Mouse (Mus musculus) hindbrain, postnatal 0 days (tissue): ENCODE data around the gene Ppil4. TPM values are rescaled to one million over a fixed set of nuclear protein-coding genes. Genes with fewer than 3 reads are reported as not detected.

Experiments used
- ATAC-seq: fragments of 200-750 bp; cut with Nextera tagmentation; 2 replicates; pipeline ENCODE4 v1.8.0; 2017; ENCODE audit warnings: mild to moderate bottlenecking, moderate TSS enrichment, moderate library complexity
- DNase-seq: peaks from one replicate; pipeline ENCODE4 v3.0.0-alpha.2; 2015; ENCODE audit warnings: low spot score
- H3K27ac ChIP-seq: fragments of 300-500 bp; sonication (generic); 2 replicates; pipeline ENCODE4 v1.5.1; 2014; ENCODE audit warnings: mild to moderate bottlenecking
- H3K27me3 ChIP-seq: fragments of 300-500 bp; sonication (generic); 2 replicates; pipeline ENCODE4 v1.6.1; 2014; ENCODE audit warnings: low read length, mixed read lengths; ENCODE audit not compliant: insufficient read depth
- H3K36me3 ChIP-seq: fragments of 300-500 bp; sonication (generic); 2 replicates; pipeline ENCODE4 v1.6.1; 2014; ENCODE audit warnings: low read length, mixed read lengths; ENCODE audit not compliant: insufficient read depth
- H3K4me1 ChIP-seq: fragments of 300-500 bp; sonication (generic); 2 replicates; pipeline ENCODE4 v1.6.1; 2014; ENCODE audit warnings: antibody characterized with exemption, low read length, mixed read lengths; ENCODE audit not compliant: insufficient read depth
- H3K4me2 ChIP-seq: fragments of 300-500 bp; sonication (generic); 2 replicates; pipeline ENCODE4 v1.6.1; 2014; ENCODE audit warnings: low read depth, mild to moderate bottlenecking, low read length, moderate library complexity, mixed read lengths
- H3K4me3 ChIP-seq: fragments of 300-500 bp; sonication (generic); 2 replicates; pipeline ENCODE4 v1.5.1; 2014; ENCODE audit warnings: low read length
- H3K9ac ChIP-seq: fragments of 300-500 bp; sonication (generic); replicated peaks from 2 replicates; pipeline ENCODE4 v1.6.1; 2014; ENCODE audit warnings: mild to moderate bottlenecking, low read length, moderate library complexity, mixed read lengths
- H3K9me3 ChIP-seq: fragments of 300-500 bp; sonication (generic); 2 replicates; pipeline ENCODE4 v1.6.1; 2016; ENCODE audit warnings: low read length, mixed read lengths
- CTCF ChIP-seq: IDR thresholded peaks from 2 replicates; pipeline ENCODE4 v1.5.1; 2016; ENCODE audit warnings: antibody characterized with exemption, control low read depth, low read depth
- WGBS: fragments of 180-500 bp; shearing (Covaris S2); extraction: QIAGEN DNeasy Blood & Tissue Kit; methylation state at CpG from one replicate; pipeline ENCODE4 v1.1.7; 2014; 5-methylcytosine and 5-hydroxymethylcytosine counted together
- polyA plus RNA-seq: library from polyadenylated mRNA; unstranded; fragments of >200 nt; fragmentation: Nextera tagmentation; extraction: Ambion mirVana; gene quantifications from 2 replicates; pipeline ENCODE4 v1.2.1, GENCODE M21; 2015
- total RNA-seq: library from RNA; depleted of rRNA; stranded (reverse); fragments of >200 nt; gene quantifications from 2 replicates; pipeline ENCODE4 v1.2.3, GENCODE M21; 2014

The Ppil4 gene
- total and polyA plus RNA-seq, 2 experiments from 2014 or later: 17.9 to 43.3 TPM

- H3K9ac ChIP-seq: no peak overlapping the region
- no peak for TF ChIP-seq CTCF
- H3K4me3 ChIP-seq: no peak overlapping the region
- no peaks in the 10 kb centered on the region for H3K27me3 ChIP-seq
- H3K36me3 ChIP-seq: no peaks in the 10 kb centered on the region
- DNase-seq (no peak), ATAC-seq (no peak)
- H3K9me3 ChIP-seq: no peaks in the 10 kb centered on the region
- peaks cover 7% of the 10 kb centered on the region; the same call in 1 of the 2 replicates for H3K4me1 ChIP-seq
- H3K4me2 ChIP-seq: no peak overlapping the region
- 88% methylated on average over 9 of the region's 9 CpGs for WGBS
- H3K27ac ChIP-seq: no peak overlapping the region
These were observed 40.9 kb downstream of the Ppil4 start for GRCm38 (mm10) chr10:7833377-7834165.

DNA sequence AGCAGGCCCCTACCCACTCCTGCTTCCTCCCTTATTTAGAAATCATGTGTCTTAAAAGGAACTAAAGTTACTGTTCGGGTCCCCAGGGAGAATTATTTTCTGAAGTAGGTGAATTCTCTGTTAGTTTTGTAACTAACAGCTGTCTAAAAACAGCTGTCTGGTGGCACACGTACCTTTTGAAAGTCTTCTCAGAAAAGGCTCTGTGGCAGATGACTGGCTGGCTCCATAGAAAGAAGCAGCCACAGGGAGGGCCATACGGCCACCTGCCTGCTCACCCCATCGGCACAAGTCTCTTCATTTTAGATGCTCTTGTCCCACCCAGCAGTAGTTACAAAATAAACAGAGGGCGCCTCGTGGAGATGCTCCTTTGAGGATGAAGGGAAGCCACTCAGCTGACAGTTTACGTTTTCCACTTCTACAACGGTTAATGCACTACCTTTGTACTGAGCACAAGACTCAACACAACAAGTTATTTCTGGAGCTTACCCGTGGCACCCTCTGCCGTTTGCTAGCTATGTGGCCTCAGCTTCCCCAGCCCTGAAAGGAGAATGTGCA, 42.1 kb downstream of the Ppil4 start:
- 78% methylated on average over 10 of the region's 10 CpGs for WGBS
- Histone ChIP-seq H3K9ac (no peak overlapping the region), H3K4me3 (no peak overlapping the region), H3K9me3 (no peaks in the 10 kb centered on the region), H3K36me3 (no peaks in the 10 kb centered on the region), H3K4me1 (peaks cover 7% of the 10 kb centered on the region; the same call in 1 of the 2 replicates), H3K4me2 (no peak overlapping the region), H3K27ac (no peak overlapping the region), H3K27me3 (no peaks in the 10 kb centered on the region)
- no peak for ATAC-seq
- no peak for DNase-seq
- no peak for TF ChIP-seq CTCF

DNA sequence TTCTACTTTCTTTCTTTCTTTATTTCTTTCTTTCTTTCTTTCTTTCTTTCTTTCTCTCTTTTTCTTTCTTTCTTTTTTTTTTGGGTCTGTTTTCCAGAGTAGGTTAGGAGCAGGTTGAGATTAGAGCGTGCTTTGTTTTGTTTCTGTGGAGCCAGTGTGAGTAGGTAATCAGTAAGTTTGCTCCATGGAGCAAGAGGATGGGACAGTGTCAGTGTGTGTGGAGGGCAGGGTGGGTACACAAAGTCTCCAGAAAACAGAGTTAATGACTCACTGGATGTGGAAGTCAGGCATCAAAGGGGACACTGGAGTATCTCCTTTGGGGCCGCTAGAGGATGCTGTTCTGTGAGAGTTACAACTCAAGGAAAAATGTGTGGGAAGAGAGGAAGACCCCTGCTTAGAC, 44.2 kb downstream of the Ppil4 start:
- no peak for ATAC-seq
- WGBS: 77% methylated on average over 2 of the region's 2 CpGs
- Histone ChIP-seq H3K4me3 (no peak overlapping the region), H3K27ac (no peak overlapping the region), H3K36me3 (no peaks in the 10 kb centered on the region), H3K4me2 (no peak overlapping the region), H3K9me3 (no peaks in the 10 kb centered on the region), H3K4me1 (peaks cover 6% of the 10 kb centered on the region; the same call in 1 of the 2 replicates), H3K27me3 (no peaks in the 10 kb centered on the region), H3K9ac (no peak overlapping the region)
- TF ChIP-seq CTCF: peak; percentile 17; the same call in 1 of the 2 replicates
- no peak for DNase-seq

DNA sequence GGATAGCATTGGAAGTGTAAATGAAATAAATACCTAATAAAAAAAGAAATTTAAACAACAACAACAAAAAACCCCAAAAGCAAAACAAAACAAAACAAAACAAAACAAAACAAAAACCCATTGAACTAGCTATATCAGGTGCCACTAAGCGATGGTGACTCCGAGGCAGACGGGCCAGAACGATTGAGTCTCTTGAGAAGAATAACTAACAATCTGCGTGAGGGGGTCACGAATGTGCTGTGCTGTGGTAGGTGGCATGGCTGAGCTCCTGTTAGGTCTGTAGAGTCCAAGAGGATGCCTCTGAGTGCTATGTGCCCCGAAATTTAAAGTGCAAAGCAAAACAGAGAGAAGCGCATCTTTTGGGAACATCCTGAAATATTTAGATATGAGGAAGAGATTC, 44.8 kb downstream of the Ppil4 start:
- no peaks in the 10 kb centered on the region for H3K36me3 ChIP-seq
- H3K27me3 ChIP-seq: no peaks in the 10 kb centered on the region
- peaks cover under 1% of the 10 kb centered on the region; the same call in 1 of the 2 replicates for H3K4me1 ChIP-seq
- no peak overlapping the region for H3K27ac ChIP-seq
- 93% methylated on average over 8 of the region's 8 CpGs for WGBS
- H3K4me2 ChIP-seq: no peak overlapping the region
- no peaks in the 10 kb centered on the region for H3K9me3 ChIP-seq
- DNase-seq (no peak), ATAC-seq (no peak)
- no peak for TF ChIP-seq CTCF
- H3K9ac ChIP-seq: no peak overlapping the region
- no peak overlapping the region for H3K4me3 ChIP-seq

GRCm38 (mm10) chr10:7838036-7838435, 45.3 kb downstream of the Ppil4 start:
- Histone ChIP-seq H3K27ac (no peak overlapping the region), H3K9ac (no peak overlapping the region), H3K9me3 (no peaks in the 10 kb centered on the region), H3K27me3 (no peaks in the 10 kb centered on the region), H3K4me1 (no peaks in the 10 kb centered on the region), H3K4me3 (no peak overlapping the region), H3K36me3 (no peaks in the 10 kb centered on the region), H3K4me2 (no peak overlapping the region)
- 91% methylated on average over 8 of the region's 8 CpGs for WGBS
- ATAC-seq (no peak), DNase-seq (no peak)
- TF ChIP-seq CTCF: no peak

- Histone ChIP-seq H3K9ac (no peak overlapping the region), H3K27me3 (no peaks in the 10 kb centered on the region), H3K4me2 (no peak overlapping the region), H3K36me3 (no peaks in the 10 kb centered on the region), H3K9me3 (no peaks in the 10 kb centered on the region), H3K4me3 (no peak overlapping the region), H3K4me1 (no peaks in the 10 kb centered on the region), H3K27ac (no peak overlapping the region)
- WGBS: 84% methylated on average over 5 of the region's 5 CpGs
- DNase-seq (no peak), ATAC-seq (no peak)
- TF ChIP-seq CTCF: no peak
These were observed 46.3 kb downstream of the Ppil4 start for GRCm38 (mm10) chr10:7838874-7839421.
